Mouse (Mus musculus): ENCODE results near the gene Glt1d1.

Glt1d1 gene

DNA sequence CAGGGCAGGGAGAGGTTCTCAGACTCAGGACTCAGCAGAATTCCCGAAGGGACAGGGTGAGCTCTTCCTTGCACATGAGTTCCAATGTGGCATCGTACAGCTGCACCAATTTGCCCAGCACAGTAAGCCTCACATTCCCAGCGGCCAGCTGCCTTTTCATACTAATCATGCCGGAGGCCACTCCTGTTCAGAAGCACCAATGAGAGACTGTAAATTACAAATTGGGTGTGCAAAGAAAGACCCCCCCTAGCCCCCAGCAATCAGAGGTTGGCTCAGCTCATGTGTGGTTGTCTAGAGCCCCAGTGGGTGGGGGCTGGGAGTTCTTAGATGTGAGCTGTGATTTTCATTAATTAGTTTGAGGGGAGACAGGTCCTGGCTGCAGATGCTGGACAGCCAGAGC is 123.5 kb downstream of the Glt1d1 start:
- no peak for DNase-seq (ENCODE audit: low read depth, low spot score)
- no peaks in the 10 kb centered on the region for H3K36me3 ChIP-seq (ENCODE audit: control insufficient read depth, insufficient read depth, low read length, poor library complexity, severe bottlenecking)
- no peaks in the 10 kb centered on the region for H3K27me3 ChIP-seq (ENCODE audit: control insufficient read depth, insufficient read depth, low read length, poor library complexity, severe bottlenecking)

DNA sequence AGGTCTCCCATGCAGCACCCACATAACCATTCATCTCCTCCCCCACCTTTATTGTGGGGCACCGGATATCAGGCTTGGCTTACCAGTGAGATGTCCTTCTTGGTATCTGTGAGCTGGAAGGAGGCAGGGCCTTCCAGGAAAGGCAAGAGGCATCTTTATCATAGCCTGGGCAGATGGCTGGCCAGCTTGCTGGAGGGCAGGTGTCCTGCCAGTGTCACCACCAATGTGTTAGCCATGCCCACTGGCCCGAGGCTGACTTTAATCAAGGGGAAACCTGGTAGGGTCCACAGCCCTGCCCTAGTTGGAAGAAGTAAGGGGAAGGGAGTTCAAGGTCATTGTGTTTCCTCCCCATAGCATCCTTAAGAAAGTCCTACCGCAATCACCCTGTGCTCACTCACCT is 123.9 kb downstream of the Glt1d1 start:
- DNase-seq (ENCODE audit: low read depth, low spot score): no peak
- H3K36me3 ChIP-seq (ENCODE audit: control insufficient read depth, insufficient read depth, low read length, poor library complexity, severe bottlenecking): no peaks in the 10 kb centered on the region
- no peaks in the 10 kb centered on the region for H3K27me3 ChIP-seq (ENCODE audit: control insufficient read depth, insufficient read depth, low read length, poor library complexity, severe bottlenecking)

DNA sequence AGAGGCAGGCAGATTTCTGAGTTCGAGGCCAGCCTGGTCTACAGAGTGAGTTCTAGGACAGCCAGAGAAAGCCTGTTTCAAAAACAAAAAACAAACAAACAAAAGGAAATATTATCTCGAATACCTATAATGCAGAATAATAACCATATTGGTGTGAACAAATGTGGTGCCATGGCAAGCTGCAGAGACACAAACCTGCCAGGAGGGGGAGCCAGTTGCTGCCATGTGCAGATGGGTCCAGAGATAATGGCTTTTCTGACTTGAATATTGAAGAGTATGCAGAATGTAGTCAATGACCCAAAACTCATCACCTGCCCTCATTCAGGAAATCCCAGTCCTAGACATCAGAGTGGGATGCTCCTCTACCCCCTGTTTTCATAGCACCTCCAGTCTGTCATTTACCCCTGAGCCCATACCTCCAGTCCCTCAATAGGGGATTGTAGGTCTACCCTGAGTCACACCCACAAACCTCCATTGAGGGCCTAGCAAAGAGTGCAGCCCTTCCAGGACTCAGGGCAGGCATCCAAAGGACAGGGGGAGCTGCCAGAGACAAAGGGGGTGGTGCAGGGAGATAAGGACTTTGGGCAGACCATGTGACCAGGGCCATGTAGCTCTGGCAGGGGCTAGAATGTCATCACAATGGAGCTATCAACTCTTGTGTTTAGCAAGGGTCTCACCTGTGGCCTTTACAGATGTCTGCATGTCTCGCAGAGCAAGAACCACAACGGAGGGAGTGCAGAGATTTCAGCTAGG is 124.8 kb downstream of the Glt1d1 start:
- Histone ChIP-seq H3K36me3 (ENCODE audit: control insufficient read depth, insufficient read depth, low read length, poor library complexity, severe bottlenecking) (no peaks in the 10 kb centered on the region), H3K27me3 (ENCODE audit: control insufficient read depth, insufficient read depth, low read length, poor library complexity, severe bottlenecking) (no peaks in the 10 kb centered on the region)
- no peak for DNase-seq (ENCODE audit: low read depth, low spot score)

DNA sequence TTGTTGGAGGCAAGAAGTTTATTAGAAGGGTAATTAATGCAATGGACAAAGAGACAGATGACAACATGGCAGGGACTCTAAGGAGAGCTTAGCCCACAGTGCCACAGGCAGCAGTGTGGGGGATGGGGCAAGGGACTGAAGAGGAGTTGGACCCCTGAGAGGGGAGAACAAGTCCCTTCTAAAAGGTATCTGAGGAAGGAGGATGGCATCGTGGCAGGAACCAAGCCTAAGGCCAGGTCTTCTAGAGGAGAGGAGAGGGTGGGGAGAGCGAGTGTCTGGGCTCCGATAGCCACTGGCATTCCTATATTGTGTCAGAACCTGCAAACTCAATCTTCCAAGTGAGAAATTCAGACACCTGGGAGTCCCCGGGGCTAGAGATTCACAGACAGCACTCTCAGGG is 126.5 kb downstream of the Glt1d1 start:
- Histone ChIP-seq H3K36me3 (ENCODE audit: control insufficient read depth, insufficient read depth, low read length, poor library complexity, severe bottlenecking) (no peaks in the 10 kb centered on the region), H3K27me3 (ENCODE audit: control insufficient read depth, insufficient read depth, low read length, poor library complexity, severe bottlenecking) (no peaks in the 10 kb centered on the region)
- no peak for DNase-seq (ENCODE audit: low read depth, low spot score)
